Mouse (Mus musculus): ENCODE results near the gene Zfp143.
"Not testable (repeated sequence)": the region's sequence is repeated elsewhere in the genome, so short reads cannot be mapped to it uniquely, and the experiment has no call there.

Zfp143 gene

DNA sequence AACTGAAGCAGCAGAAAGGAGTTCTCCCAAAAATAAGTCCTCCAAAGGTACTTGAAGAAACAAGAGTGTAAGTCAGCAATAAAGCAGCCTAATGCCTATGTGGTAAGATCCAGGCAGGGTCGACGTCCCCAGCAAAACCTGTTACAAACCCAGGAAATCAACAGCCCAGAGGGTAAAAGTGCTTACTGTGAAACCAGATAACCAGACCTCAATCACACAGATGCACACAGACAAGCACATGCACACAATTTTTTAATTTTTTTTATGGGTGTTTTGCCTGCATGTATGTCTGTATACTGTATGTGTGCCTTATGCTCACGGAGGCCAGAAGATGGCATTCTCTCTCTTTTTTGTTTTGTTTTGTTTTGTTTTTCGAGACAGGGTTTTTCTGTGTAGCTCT, 35.3 kb downstream of the Zfp143 start:
- DNase-seq (ENCODE audit: low read depth) = no peak

DNA sequence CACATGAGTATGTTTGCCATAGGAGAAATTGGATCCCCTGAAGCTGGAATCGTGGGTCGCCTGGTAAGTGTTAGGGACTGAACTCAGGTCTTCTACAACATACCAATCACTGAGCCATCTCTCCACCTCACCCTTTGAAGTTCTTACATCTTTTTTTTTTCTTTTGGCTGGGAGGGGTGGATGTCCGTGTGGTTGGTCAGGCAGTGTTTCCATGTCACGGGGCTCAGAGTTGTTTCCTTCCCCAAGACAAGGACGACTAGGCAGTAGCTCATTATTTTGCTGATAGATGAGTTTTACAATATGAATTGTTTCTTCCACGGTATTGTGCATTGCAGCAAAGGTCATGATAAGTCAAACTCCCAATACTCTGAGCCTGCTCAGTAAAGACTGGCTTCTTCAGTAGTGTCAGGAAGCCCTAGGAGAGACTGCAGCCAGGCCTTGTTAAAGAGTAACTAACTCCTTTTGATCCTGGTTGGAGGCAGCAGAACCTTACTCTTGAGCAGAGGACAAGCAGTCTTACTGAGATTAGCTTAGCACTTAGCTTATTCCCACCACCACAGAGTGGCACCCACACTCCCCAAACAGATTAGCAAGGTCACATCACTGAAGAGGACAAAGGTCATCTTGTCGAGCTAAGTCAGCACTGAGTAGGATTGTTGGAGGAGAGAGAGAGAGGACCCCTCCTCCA, 36.2 kb downstream of the Zfp143 start:
- DNase-seq (ENCODE audit: low read depth) = no peak

- DNase-seq (ENCODE audit: low read depth) = no peak
These were observed 39.8 kb downstream of the Zfp143 start for GRCm38 (mm10) chr7:110100854-110101253.

GRCm38 (mm10) chr7:110101266-110101665, 40.2 kb downstream of the Zfp143 start:
- no peak for DNase-seq (ENCODE audit: low read depth)

- no peak for DNase-seq (ENCODE audit: low read depth)
These were observed 44.0 kb downstream of the Zfp143 start for GRCm38 (mm10) chr7:110105041-110105440.

GRCm38 (mm10) chr7:110106633-110107032, 45.6 kb downstream of the Zfp143 start:
- DNase-seq (ENCODE audit: low read depth) = no peak

- DNase-seq (ENCODE audit: low read depth) = not testable (repeated sequence)
These were observed 47.5 kb downstream of the Zfp143 start for GRCm38 (mm10) chr7:110108524-110108923.

DNA sequence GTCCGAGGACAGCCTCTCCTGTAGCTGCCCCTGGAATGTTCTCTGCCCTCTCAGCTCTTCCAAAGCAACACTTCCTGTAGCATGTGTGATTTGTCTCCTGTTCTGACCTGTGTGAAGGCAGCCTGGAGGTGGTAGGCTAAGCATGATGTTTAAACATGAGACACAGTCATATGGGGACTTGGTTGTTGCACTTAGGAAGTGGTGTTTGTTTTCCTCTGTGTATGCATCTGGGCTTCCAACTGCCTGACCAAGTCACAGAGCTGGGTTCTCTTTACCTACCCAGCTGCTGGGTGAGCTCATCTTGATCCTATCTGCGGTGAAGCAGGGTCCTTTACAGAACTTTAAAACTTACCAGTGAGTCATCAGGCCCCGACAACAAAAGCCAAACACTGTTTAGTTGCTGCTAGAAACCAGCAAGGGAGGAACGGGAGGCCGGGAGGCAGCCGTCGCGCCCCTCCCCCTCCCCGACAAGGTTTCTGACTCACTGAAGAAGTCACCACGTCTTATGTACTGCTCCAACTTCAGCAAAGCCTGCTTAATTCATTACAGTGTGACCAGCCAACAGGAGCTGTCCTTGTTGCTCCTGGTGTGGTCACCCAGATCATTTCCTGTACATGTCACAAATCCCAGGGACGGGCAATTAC, 48.1 kb downstream of the Zfp143 start:
- peak; percentile 64 for DNase-seq (ENCODE audit: low read depth)

DNA sequence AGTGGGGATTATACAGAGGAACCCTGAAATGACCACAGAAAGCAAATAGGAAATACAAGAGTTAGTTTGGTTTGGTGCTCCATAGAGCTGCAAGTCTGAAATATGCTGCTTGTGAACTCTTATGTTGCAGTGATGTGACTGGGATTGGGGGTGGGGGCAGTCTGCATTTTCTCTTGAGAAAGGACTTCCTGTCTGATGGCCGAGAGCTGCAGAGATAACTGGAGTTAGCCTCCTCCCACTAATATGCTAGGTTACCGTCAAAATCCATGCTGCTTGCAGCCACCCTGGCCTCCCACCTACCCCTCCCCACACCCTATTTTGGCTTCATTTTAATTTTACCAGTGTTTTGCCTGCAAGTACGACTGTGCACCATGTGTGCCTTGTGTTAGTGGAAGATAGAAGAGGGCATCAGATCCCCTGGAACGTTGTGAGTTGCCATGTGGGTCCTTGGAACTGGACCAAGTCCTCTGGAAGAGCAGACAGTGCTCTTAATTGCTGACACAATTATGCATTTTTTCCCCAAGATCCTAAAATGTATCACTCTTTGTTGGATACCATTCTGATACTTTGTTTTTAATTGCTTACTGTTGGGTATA, 49.1 kb downstream of the Zfp143 start:
- DNase-seq (ENCODE audit: low read depth) = no peak

DNA sequence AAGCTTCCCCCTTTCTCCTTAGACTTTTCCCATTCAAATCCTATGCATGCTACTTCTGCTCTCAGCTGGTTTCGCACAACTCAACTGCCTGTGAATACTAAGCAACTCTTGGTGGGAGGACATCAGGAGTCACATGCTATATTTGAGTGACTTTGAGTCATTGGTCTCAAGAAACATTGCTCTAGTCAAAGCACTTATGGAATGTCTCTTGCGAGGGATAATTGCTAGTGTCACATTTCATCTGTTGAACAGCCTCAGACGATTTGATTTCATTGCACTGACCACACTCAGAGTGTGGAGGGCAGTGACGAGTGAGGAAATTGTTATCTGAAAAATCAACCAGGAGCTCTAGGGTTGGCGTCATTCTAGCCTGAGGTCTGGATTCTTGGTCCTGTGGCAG, 53.7 kb downstream of the Zfp143 start:
- DNase-seq (ENCODE audit: low read depth) = no peak

- no peak for DNase-seq (ENCODE audit: low read depth)
These were observed 55.8 kb downstream of the Zfp143 start for GRCm38 (mm10) chr7:110116731-110117291.

- DNase-seq (ENCODE audit: low read depth) = no peak
These were observed 57.4 kb downstream of the Zfp143 start for GRCm38 (mm10) chr7:110118448-110118847.

DNA sequence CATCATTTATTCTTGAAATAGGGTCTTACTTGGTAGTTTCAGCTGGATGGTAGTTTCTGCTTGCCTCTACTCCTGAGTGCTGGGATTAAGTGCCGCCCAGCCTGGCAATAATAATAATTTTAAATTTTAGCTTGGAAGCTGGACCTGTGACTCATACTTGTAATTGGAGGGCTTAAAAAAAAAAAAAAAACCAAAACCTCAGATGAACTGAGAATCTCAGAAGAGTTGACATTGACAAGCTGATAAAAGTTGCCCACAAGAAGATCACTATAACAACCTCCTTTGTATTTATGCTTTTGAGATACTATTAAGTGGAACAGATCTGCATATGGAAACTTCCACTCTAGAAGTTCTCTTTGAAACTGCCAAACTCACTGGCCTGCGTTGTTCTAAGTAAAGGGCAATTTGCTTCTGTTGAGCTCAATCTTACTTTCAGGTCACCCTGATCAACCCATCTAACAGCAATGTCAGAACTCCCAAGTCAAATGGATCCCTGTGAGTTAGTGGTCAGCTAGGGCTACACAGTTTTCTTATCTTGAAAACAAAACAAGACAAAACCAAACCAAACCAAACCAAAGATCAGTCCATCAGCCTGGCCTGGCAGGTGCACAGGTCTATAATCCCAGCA, 59.3 kb downstream of the Zfp143 start:
- DNase-seq (ENCODE audit: low read depth) = peak; percentile 12

GRCm38 (mm10) chr7:110121162-110121515, 60.1 kb downstream of the Zfp143 start:
- DNase-seq (ENCODE audit: low read depth) = no peak

- DNase-seq (ENCODE audit: low read depth) = peak; percentile 97
These were observed 60.7 kb downstream of the Zfp143 start, which contains the start of gene Wee1 for GRCm38 (mm10) chr7:110121516-110122288. Wee1 (plus strand) TSS chr7:110122046.

DNA sequence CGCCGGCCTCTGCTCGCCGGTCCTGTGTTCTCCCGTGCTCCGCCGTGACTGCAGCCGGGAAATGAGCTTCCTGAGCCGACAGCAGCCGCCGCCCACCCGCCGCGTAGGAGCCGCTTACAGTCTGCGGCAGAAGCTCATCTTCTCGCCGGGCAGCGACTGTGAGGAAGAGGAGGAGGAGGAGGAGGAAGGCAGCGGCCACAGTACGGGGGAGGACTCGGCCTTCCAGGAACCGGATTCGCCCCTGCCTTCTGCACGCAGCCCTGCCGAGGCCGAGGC, 61.2 kb downstream of the Zfp143 start:
- DNase-seq (ENCODE audit: low read depth) = no peak

- DNase-seq (ENCODE audit: low read depth) = peak; percentile 76
These were observed 61.8 kb downstream of the Zfp143 start for GRCm38 (mm10) chr7:110122565-110123422.

DNA sequence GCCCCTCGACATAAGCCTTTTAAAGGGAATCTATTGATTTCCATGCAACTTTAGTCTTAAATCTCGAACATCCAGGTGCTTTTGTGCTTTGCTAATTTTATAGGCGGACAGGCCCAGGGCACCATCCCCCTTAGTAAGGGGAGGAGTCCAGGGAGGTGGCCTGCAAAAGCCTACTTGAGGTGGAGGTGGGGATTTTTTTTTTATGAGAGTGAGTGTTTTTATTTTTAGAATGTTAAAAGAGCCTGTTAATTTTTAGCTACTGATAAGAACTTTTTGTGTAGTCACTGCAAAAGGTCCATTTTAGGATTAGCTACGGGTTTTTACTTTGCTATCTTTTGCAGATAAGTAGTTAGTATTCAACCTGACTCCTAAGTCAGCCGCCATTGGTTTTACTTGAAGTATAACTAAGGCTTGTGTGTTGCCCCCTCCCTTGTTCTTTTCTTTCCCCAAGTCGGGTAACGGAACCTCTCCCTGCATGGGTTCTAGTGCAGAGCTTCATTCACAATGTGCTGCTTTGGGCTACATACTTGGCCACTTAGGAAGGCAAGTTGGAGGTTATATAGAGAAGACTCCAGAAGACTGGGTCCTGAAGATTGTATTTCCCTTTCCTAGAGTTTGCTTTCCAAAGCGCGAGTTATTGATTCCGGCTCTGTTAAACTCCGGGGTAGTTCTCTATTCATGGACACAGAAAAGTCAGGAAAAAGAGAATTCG, 63.0 kb downstream of the Zfp143 start:
- DNase-seq (ENCODE audit: low read depth) = peak; percentile 26

- DNase-seq (ENCODE audit: low read depth) = no peak
These were observed 67.5 kb downstream of the Zfp143 start for GRCm38 (mm10) chr7:110128566-110128965.

- not testable (repeated sequence) for DNase-seq (ENCODE audit: low read depth)
These were observed 71.3 kb downstream of the Zfp143 start for GRCm38 (mm10) chr7:110132272-110132671.

Measured in naive thymus-derived CD4-positive, alpha-beta T cell, adult 2 months (primary cell).